Mouse (Mus musculus) heart, embryonic 15.5 days (tissue): ENCODE results near the gene Cstad. TPM values are rescaled to one million over a fixed set of nuclear protein-coding genes. Genes with fewer than 3 reads are reported as not detected.
A peak's percentile ranks its signal among the peaks of the same experiment; 100 is the strongest.

ENCODE experiments used
- ATAC-seq: fragments of 200-750 bp; cut with Nextera tagmentation; replicated peaks from 2 replicates; pipeline ENCODE4 v1.8.0; 2017; ENCODE audit warnings: low read depth, moderate TSS enrichment; ENCODE audit not compliant: insufficient number of reproducible peaks, insufficient read depth, low FRiP score
- H3K27ac ChIP-seq: fragments of 300-500 bp; sonication (generic); 2 replicates; pipeline ENCODE4 v1.5.1; 2015; ENCODE audit warnings: mild to moderate bottlenecking, inconsistent platforms
- H3K27me3 ChIP-seq: fragments of 300-500 bp; sonication (generic); 2 replicates; pipeline ENCODE4 v1.6.1; 2015; ENCODE audit warnings: inconsistent platforms
- H3K36me3 ChIP-seq: fragments of 300-500 bp; sonication (generic); 2 replicates; pipeline ENCODE4 v1.6.1; 2015; ENCODE audit warnings: mild to moderate bottlenecking, inconsistent platforms
- H3K4me1 ChIP-seq: fragments of 300-500 bp; sonication (generic); replicated peaks from 2 replicates; pipeline ENCODE4 v1.6.1; 2015; ENCODE audit warnings: inconsistent platforms
- H3K4me2 ChIP-seq: fragments of 300-500 bp; sonication (generic); 2 replicates; pipeline ENCODE4 v1.6.1; 2015; ENCODE audit warnings: inconsistent platforms, mild to moderate bottlenecking, moderate library complexity
- H3K4me3 ChIP-seq: fragments of 300-500 bp; sonication (generic); 2 replicates; pipeline ENCODE4 v1.5.1; 2015; ENCODE audit warnings: mild to moderate bottlenecking, inconsistent platforms
- H3K9ac ChIP-seq: fragments of 300-500 bp; sonication (generic); 2 replicates; pipeline ENCODE4 v1.6.1; 2015; ENCODE audit warnings: mild to moderate bottlenecking, inconsistent platforms
- H3K9me3 ChIP-seq: fragments of 300-500 bp; sonication (generic); replicated peaks from 2 replicates; pipeline ENCODE4 v1.6.1; 2016; ENCODE audit warnings: inconsistent platforms
- WGBS: fragments of 180-500 bp; shearing (Covaris S2); methylation state at CpG from one replicate; pipeline ENCODE4 v1.1.7; 2015; ENCODE audit warnings: mixed read lengths; 5-methylcytosine and 5-hydroxymethylcytosine counted together
- polyA plus RNA-seq: library from polyadenylated mRNA; unstranded; fragments of >200 nt; fragmentation: Nextera tagmentation; extraction: Ambion mirVana; gene quantifications from 2 replicates; pipeline ENCODE4 v1.2.1, GENCODE M21; 2015

Cstad gene
- polyA plus RNA-seq, 1 experiment from 2014 or later: 1.5 TPM

GRCm38 (mm10) chr2:30573522-30573921 is 21.3 kb upstream of the Cstad start:
- no peak for ATAC-seq
- Histone ChIP-seq H3K4me3 (no peak overlapping the region), H3K9me3 (no peaks in the 10 kb centered on the region), H3K27ac (no peak overlapping the region), H3K36me3 (no peaks in the 10 kb centered on the region), H3K27me3 (no peaks in the 10 kb centered on the region), H3K9ac (no peak overlapping the region), H3K4me2 (no peak overlapping the region), H3K4me1 (no peaks in the 10 kb centered on the region)
- 87% methylated on average over 4 of the region's 4 CpGs for WGBS

GRCm38 (mm10) chr2:30577010-30577409 is 17.8 kb upstream of the Cstad start:
- Histone ChIP-seq H3K4me2 (no peak overlapping the region), H3K4me3 (no peak overlapping the region), H3K27ac (no peak overlapping the region), H3K36me3 (no peaks in the 10 kb centered on the region), H3K9me3 (no peaks in the 10 kb centered on the region; the same call in 1 of the 2 replicates), H3K27me3 (no peaks in the 10 kb centered on the region), H3K9ac (no peak overlapping the region), H3K4me1 (no peaks in the 10 kb centered on the region)
- 84% methylated on average over 9 of the region's 9 CpGs for WGBS
- no peak for ATAC-seq

- whole genome bisulfite sequencing: 64% methylated on average over 2 of the region's 2 CpGs
These were observed 16.8 kb upstream of the Cstad start for GRCm38 (mm10) chr2:30578006-30578405.

GRCm38 (mm10) chr2:30587161-30587560 is 7.7 kb upstream of the Cstad start:
- Histone ChIP-seq H3K9ac (no peak overlapping the region), H3K27ac (no peak overlapping the region), H3K36me3 (no peaks in the 10 kb centered on the region), H3K9me3 (no peaks in the 10 kb centered on the region), H3K4me2 (no peak overlapping the region), H3K27me3 (no peaks in the 10 kb centered on the region), H3K4me3 (no peak overlapping the region), H3K4me1 (peaks cover 10% of the 10 kb centered on the region)
- WGBS: 37% methylated on average over 8 of the region's 8 CpGs
- 0 out of 2 replicates have a peak, but pooled peaks have one; percentile 11 for ATAC-seq

More at GRCm38 (mm10) chr2:30578006-30578405, 16.8 kb upstream of the Cstad start:
- Histone ChIP-seq H3K27ac (no peak overlapping the region), H3K4me1 (no peaks in the 10 kb centered on the region), H3K4me2 (no peak overlapping the region), H3K27me3 (no peaks in the 10 kb centered on the region), H3K9me3 (no peaks in the 10 kb centered on the region; the same call in 1 of the 2 replicates), H3K36me3 (no peaks in the 10 kb centered on the region), H3K9ac (no peak overlapping the region), H3K4me3 (no peak overlapping the region)
- no peak for ATAC-seq

- Histone ChIP-seq H3K27ac (no peak overlapping the region), H3K9ac (no peak overlapping the region), H3K4me2 (no peak overlapping the region), H3K4me1 (peaks cover 10% of the 10 kb centered on the region), H3K4me3 (no peak overlapping the region), H3K36me3 (no peaks in the 10 kb centered on the region), H3K27me3 (no peaks in the 10 kb centered on the region), H3K9me3 (no peaks in the 10 kb centered on the region)
- ATAC-seq: no peak
- WGBS: 77% methylated on average over 2 of the region's 2 CpGs
These were observed 7.2 kb upstream of the Cstad start for GRCm38 (mm10) chr2:30587671-30588070.

GRCm38 (mm10) chr2:30588985-30589511 is 5.8 kb upstream of the Cstad start:
- H3K36me3 ChIP-seq: no peaks in the 10 kb centered on the region
- no peaks in the 10 kb centered on the region for H3K9me3 ChIP-seq
- 68% methylated on average over 4 of the region's 4 CpGs for WGBS
- no peak overlapping the region for H3K4me3 ChIP-seq
- H3K9ac ChIP-seq: no peak overlapping the region
- H3K27ac ChIP-seq: 0 out of 2 replicates have a peak overlapping the region, but pooled peaks have one; percentile 39
- peaks cover 21% of the 10 kb centered on the region for H3K4me1 ChIP-seq
- no peak for ATAC-seq
- no peak overlapping the region for H3K4me2 ChIP-seq
- H3K27me3 ChIP-seq: no peaks in the 10 kb centered on the region

GRCm38 (mm10) chr2:30589781-30590180 is 5.1 kb upstream of the Cstad start:
- Histone ChIP-seq H3K27ac (no peak overlapping the region), H3K9ac (no peak overlapping the region), H3K4me2 (no peak overlapping the region), H3K27me3 (no peaks in the 10 kb centered on the region), H3K36me3 (no peaks in the 10 kb centered on the region), H3K4me3 (no peak overlapping the region), H3K9me3 (no peaks in the 10 kb centered on the region), H3K4me1 (peaks cover 28% of the 10 kb centered on the region)
- 66% methylated on average over 4 of the region's 4 CpGs for WGBS
- ATAC-seq: no peak

GRCm38 (mm10) chr2:30590909-30591308 is 3.9 kb upstream of the Cstad start:
- 5% methylated on average over 3 of the region's 3 CpGs for WGBS
- Histone ChIP-seq H3K27ac (0 out of 2 replicates have a peak overlapping the region, but pooled peaks have one; percentile 13), H3K4me1 (peaks cover 37% of the 10 kb centered on the region), H3K4me2 (peak overlapping the region; percentile 52), H3K36me3 (no peaks in the 10 kb centered on the region), H3K27me3 (no peaks in the 10 kb centered on the region), H3K4me3 (no peak overlapping the region), H3K9me3 (no peaks in the 10 kb centered on the region), H3K9ac (no peak overlapping the region)
- peak; percentile 36; the same call in 1 of the 2 replicates for ATAC-seq

GRCm38 (mm10) chr2:30592391-30592790 is 2.4 kb upstream of the Cstad start:
- Histone ChIP-seq H3K27me3 (no peaks in the 10 kb centered on the region), H3K9ac (no peak overlapping the region), H3K4me1 (peaks cover 39% of the 10 kb centered on the region), H3K27ac (no peak overlapping the region), H3K4me3 (no peak overlapping the region), H3K4me2 (no peak overlapping the region), H3K9me3 (no peaks in the 10 kb centered on the region), H3K36me3 (no peaks in the 10 kb centered on the region)
- ATAC-seq: no peak
- WGBS: 67% methylated on average over 6 of the region's 6 CpGs

GRCm38 (mm10) chr2:30592951-30593350 is 1.9 kb upstream of the Cstad start:
- H3K4me1 ChIP-seq: peaks cover 39% of the 10 kb centered on the region
- no peaks in the 10 kb centered on the region for H3K27me3 ChIP-seq
- no peak overlapping the region for H3K9ac ChIP-seq
- no peak for ATAC-seq
- H3K4me3 ChIP-seq: no peak overlapping the region
- H3K9me3 ChIP-seq: no peaks in the 10 kb centered on the region
- H3K27ac ChIP-seq: peak overlapping the region; percentile 93; the same call in 1 of the 2 replicates
- H3K36me3 ChIP-seq: no peaks in the 10 kb centered on the region
- no peak overlapping the region for H3K4me2 ChIP-seq
- WGBS: 81% methylated on average over 6 of the region's 6 CpGs

GRCm38 (mm10) chr2:30593636-30594310 is 1.1 kb upstream of the Cstad start:
- peak overlapping the region; percentile 70 for H3K4me2 ChIP-seq
- no peaks in the 10 kb centered on the region for H3K27me3 ChIP-seq
- H3K4me1 ChIP-seq: peaks cover 39% of the 10 kb centered on the region
- peak overlapping the region; percentile 93 for H3K27ac ChIP-seq
- peak overlapping the region; percentile 59 for H3K9ac ChIP-seq
- no peaks in the 10 kb centered on the region for H3K9me3 ChIP-seq
- ATAC-seq: no peak
- WGBS: 76% methylated on average over 13 of the region's 13 CpGs
- H3K36me3 ChIP-seq: no peaks in the 10 kb centered on the region
- peak overlapping the region; percentile 58; the same call in 1 of the 2 replicates for H3K4me3 ChIP-seq

GRCm38 (mm10) chr2:30595796-30596195 is 956 bp downstream of the Cstad start:
- Histone ChIP-seq H3K27me3 (no peaks in the 10 kb centered on the region), H3K9me3 (no peaks in the 10 kb centered on the region), H3K4me2 (peak overlapping the region; percentile 70), H3K9ac (no peak overlapping the region), H3K36me3 (no peaks in the 10 kb centered on the region), H3K4me1 (peaks cover 46% of the 10 kb centered on the region), H3K27ac (peak overlapping the region; percentile 93), H3K4me3 (peak overlapping the region; percentile 58; the same call in 1 of the 2 replicates)
- 71% methylated on average over 4 of the region's 4 CpGs for WGBS
- no peak for ATAC-seq
